Mouse (Mus musculus): ENCODE measurements around the gene Paxip1.

The Paxip1 gene

GRCm38 (mm10) chr5:27730666-27731065 lies 60.8 kb downstream of the Paxip1 start:
- peak in 1 of 2 experiments; percentile 9 for DNase-seq (ENCODE audit: low spot score in 2 of 2)

DNA sequence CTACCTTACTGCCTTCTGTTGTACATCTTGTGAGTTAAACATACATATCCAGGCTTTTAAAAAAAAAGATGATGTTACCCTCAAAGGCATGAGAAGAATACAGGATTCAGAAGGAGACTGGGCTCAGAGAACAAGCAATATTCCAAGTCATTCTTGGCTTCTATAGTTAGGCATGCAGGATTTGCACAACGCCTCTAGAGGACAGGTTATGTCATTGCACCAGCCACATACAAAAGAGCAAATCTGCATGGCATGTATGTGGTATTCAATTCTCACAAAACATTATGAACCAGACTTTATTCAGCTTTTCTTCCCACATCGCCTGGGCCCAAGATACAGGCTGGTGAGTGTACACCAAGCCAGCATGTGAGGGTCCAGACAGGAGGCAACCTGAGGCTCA lies 67.0 kb downstream of the Paxip1 start:
- DNase-seq (ENCODE audit: low spot score in 2 of 2) = no peak

- no peak for DNase-seq (ENCODE audit: low spot score in 2 of 2)
Observed at GRCm38 (mm10) chr5:27719311-27719710, 72.2 kb downstream of the Paxip1 start.

DNA sequence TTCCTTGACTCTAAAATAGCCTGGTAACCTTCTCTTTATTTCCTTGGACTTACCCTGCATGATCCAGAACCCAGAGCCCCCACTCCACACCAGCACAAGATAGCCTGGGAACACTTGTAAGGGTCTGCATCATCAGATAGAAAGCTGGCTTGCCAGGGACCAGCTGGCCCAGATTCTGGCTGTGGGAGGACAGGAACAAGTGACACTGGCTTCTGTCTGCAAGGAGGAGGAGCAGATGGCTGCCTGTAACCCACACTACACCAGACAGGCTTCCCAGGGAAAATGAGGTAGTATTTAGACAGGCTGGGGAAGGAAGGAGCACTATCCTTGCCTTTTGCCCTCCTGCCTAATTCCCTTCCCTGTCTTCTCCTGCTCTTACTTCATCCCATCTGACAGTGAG lies 74.2 kb downstream of the Paxip1 start:
- no peak for DNase-seq (ENCODE audit: low spot score in 2 of 2)

- DNase-seq (ENCODE audit: low spot score in 2 of 2) = no peak
Observed at GRCm38 (mm10) chr5:27716026-27716425, 75.5 kb downstream of the Paxip1 start.

GRCm38 (mm10) chr5:27714356-27714755 lies 77.1 kb downstream of the Paxip1 start:
- DNase-seq (ENCODE audit: low spot score in 2 of 2) = no peak

DNA sequence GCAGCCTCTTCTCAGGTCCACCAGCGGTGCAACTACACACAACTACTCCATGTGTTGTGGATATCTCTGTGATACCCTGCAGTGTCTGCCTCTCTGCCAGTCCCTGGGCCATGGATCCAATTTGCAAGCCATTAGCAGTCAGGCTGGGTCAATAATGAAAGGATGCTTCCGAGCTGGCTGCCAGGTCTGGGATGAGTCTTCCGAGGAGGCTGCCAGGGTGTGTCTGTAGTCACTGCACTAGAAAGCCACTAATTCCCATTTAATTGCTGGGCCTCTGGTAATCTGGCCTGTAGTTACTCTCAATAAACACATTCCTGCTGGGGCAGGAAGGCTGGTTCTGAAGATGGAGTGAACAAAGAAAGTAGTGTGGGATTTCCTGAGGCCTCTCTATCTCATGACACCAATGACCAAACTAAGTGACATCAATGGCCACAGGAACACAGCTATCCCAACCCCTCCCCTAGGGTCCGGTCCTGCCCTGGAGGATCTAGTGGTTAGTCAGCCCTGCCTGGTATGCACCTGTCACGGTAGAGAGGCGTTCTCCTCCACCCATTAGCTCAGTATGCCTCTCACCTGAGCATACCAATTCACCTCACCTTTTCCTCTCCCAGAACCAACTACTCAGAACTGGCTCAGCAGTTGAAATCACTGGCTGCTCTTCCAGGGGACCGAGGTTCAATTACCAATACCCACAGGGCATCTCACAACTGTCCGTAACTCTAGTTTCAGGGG lies 79.9 kb downstream of the Paxip1 start:
- DNase-seq (ENCODE audit: low spot score in 2 of 2) = no peak

DNA sequence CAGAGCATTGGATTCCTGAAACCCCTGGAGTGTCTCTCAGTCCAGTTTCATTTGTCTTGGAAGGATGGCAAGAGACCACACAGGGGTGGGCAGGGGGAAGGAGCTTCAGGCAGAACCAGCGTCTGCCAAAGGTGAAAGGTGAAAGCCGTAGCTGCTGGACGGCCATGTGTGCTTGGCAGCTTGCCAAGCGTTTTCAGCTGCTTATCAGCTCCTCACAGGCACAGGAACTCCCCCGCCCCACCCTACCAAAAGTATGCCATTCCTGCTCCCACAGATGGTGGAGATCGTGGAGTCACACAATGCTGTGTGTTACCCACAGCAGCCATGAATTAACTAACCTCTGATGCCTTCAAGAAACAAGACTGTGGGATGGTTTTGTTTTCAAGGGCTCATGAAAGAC lies 83.3 kb downstream of the Paxip1 start:
- peak; percentile 46 to 54 for DNase-seq (ENCODE audit: low spot score in 2 of 2)

- DNase-seq (ENCODE audit: low spot score in 2 of 2) = no peak
Observed at GRCm38 (mm10) chr5:27707283-27707682, 84.2 kb downstream of the Paxip1 start.

DNA sequence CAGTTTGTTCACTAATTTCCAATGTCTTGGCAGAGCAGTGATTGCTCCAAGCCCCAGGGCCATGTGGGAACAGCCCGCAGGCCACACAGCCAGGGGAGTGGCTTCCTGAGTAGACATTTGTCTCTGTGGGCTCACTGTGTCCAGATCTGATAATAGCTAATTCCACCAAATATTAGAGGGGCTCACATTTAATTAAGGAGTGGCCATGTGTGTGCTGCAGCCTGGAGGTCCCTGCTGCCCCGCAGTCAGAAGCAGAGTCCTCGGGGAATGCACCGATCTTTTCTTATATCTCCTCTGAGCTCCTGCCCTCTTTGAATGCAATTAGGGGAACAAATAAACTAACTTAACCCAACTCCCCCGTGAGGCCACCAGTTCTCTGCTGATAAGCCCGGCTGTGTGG lies 84.9 kb downstream of the Paxip1 start:
- DNase-seq (ENCODE audit: low spot score in 2 of 2) = peak in 1 of 2 experiments; percentile 9

DNA sequence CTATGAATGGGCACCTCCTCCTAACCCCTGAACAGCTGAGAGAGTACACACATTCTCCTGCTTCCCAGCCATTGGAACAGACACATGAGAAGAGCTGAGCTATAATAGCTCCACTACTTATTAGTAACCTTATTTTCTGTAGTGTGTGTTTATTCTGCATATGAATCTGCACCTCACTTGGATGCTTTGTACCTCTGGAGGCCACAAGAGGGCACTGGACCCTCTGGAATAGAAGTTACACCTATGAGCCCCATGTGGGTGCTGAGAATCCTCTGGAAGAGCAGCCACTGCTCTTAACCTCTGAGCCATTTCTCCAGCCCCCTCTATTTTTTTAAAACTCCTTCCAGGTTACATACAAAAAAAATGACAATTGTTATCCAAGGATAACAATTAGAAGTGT lies 86.5 kb downstream of the Paxip1 start:
- DNase-seq (ENCODE audit: low spot score in 2 of 2) = no peak

GRCm38 (mm10) chr5:27702482-27702881 lies 89.0 kb downstream of the Paxip1 start:
- DNase-seq (ENCODE audit: low spot score in 2 of 2) = no peak

Measured in heart, adult 9 months (tissue).